Mouse (Mus musculus) neural tube, embryonic 11.5 days (tissue): ENCODE measurements around the gene Scgb1b3. TPM values are rescaled to one million over a fixed set of nuclear protein-coding genes. Genes with fewer than 3 reads are reported as not detected.

Source experiments
- ATAC-seq: fragments of 200-750 bp; cut with Nextera tagmentation; 2 replicates; pipeline ENCODE4 v1.8.0; 2017; ENCODE audit warnings: moderate number of reproducible peaks, mild to moderate bottlenecking, moderate TSS enrichment, moderate library complexity; ENCODE audit not compliant: insufficient read depth, low FRiP score, low TSS enrichment
- DNase-seq: peaks from one replicate; pipeline ENCODE4 v3.0.0-alpha.2; 2015; ENCODE audit warnings: low spot score
- H3K27ac ChIP-seq: fragments of 300-500 bp; sonication (generic); 2 replicates; pipeline ENCODE4 v1.5.1; 2014; ENCODE audit warnings: low read depth, mild to moderate bottlenecking, low read length
- H3K27me3 ChIP-seq: fragments of 300-500 bp; sonication (generic); 2 replicates; pipeline ENCODE4 v1.6.1; 2014; ENCODE audit warnings: mild to moderate bottlenecking, low read length, mixed read lengths; ENCODE audit not compliant: control insufficient read depth, insufficient read depth
- H3K36me3 ChIP-seq: fragments of 300-500 bp; sonication (generic); 2 replicates; pipeline ENCODE4 v1.6.1; 2014; ENCODE audit warnings: mild to moderate bottlenecking, low read length, moderate library complexity, mixed read lengths; ENCODE audit not compliant: control insufficient read depth, insufficient read depth
- H3K4me1 ChIP-seq: fragments of 300-500 bp; sonication (generic); 2 replicates; pipeline ENCODE4 v1.6.1; 2014; ENCODE audit warnings: low read length, mixed read lengths; ENCODE audit not compliant: control insufficient read depth, insufficient read depth
- H3K4me2 ChIP-seq: fragments of 300-500 bp; sonication (generic); 2 replicates; pipeline ENCODE4 v1.6.1; 2014; ENCODE audit warnings: low read depth, mild to moderate bottlenecking, moderate library complexity
- H3K4me3 ChIP-seq: fragments of 300-500 bp; sonication (generic); 2 replicates; pipeline ENCODE4 v1.5.1; 2014; ENCODE audit warnings: low read depth, low read length
- H3K9ac ChIP-seq: fragments of 300-500 bp; sonication (generic); 2 replicates; pipeline ENCODE4 v1.6.1; 2014; ENCODE audit warnings: mild to moderate bottlenecking, low read length
- H3K9me3 ChIP-seq: fragments of 300-500 bp; sonication (generic); 2 replicates; pipeline ENCODE4 v1.6.1; 2016; ENCODE audit warnings: low read length; ENCODE audit not compliant: control insufficient read depth
- WGBS: fragments of 180-500 bp; shearing (Covaris S2); extraction: QIAGEN DNeasy Blood & Tissue Kit; methylation state at CpG from one replicate; pipeline ENCODE4 v1.1.7; 2014; 5-methylcytosine and 5-hydroxymethylcytosine counted together
- polyA plus RNA-seq: library from polyadenylated mRNA; unstranded; fragments of >200 nt; fragmentation: Nextera tagmentation; extraction: Ambion mirVana; gene quantifications from 2 replicates; pipeline ENCODE4 v1.2.1, GENCODE M21; 2014

Scgb1b3 gene
- polyA plus RNA-seq = not detected in 2 replicates

DNA sequence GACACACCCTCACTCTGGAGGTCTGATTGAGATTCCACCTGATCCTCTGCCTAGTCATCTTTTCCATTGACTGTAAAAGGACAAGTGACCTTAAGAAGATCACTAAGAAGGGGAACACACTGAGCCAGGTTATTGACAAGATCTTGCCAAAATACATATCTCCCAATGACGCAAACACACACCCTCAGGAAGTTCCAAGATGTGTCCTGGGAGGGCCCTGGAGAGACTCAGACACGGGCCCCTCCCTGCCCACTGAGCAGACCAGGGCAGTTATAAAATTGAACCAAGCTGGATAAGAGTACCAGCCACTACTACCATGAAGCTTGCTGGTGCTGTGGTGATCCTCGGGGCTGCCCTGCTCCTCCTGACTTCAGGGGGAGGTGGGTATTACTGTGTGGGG is at the start of gene Scgb1b3:
Scgb1b3 (plus strand) TSS at position 301 of the 400 bp plus-strand sequence.
- ATAC-seq (no peak), DNase-seq (no peak)
- WGBS = 80% methylated on average over 3 of the region's 3 CpGs
- Histone ChIP-seq H3K27ac (no peak within 1 kb of the TSS), H3K27me3 (no peaks in the 10 kb centered on the region), H3K9me3 (peaks cover 15% of the 10 kb centered on the region), H3K4me3 (no peak within 1 kb of the TSS), H3K36me3 (no peaks in the 10 kb centered on the region), H3K4me2 (no peak within 1 kb of the TSS), H3K9ac (no peak within 1 kb of the TSS), H3K4me1 (no peaks in the 10 kb centered on the region)

GRCm38 (mm10) chr7:31362022-31362560 is 13.3 kb upstream of the Scgb1b3 start, which contains the start of gene Scgb2b3:
Gene Scgb2b3, minus strand, starts transcription at chr7:31362072.
- Histone ChIP-seq H3K27ac (no peak within 1 kb of the TSS), H3K4me2 (no peak within 1 kb of the TSS), H3K9me3 (peaks cover 22% of the 10 kb centered on the region), H3K27me3 (no peaks in the 10 kb centered on the region), H3K36me3 (no peaks in the 10 kb centered on the region), H3K9ac (no peak within 1 kb of the TSS), H3K4me1 (no peaks in the 10 kb centered on the region), H3K4me3 (no peak within 1 kb of the TSS)
- 72% methylated on average over 4 of the region's 4 CpGs for WGBS
- DNase-seq (no peak), ATAC-seq (no peak)

Other genes with a start within 250 kb of the Scgb1b3 start
- gene Scn1b, start 248.6 kb upstream of the Scgb1b3 start, polyA plus RNA-seq = 0.65 and 0.94 TPM in 2 replicates
- gene Gramd1a, start 219.7 kb upstream of the Scgb1b3 start, polyA plus RNA-seq = 144 and 159 TPM in 2 replicates
- not detected in 2 replicates for gene Scgb2b2, start 85.1 kb upstream of the Scgb1b3 start, polyA plus RNA-seq
- gene Scgb1b2, start 83.8 kb upstream of the Scgb1b3 start, polyA plus RNA-seq = not detected in 2 replicates
- gene Scgb2b3, start 13.5 kb upstream of the Scgb1b3 start, polyA plus RNA-seq = not detected in 2 replicates